Mouse (Mus musculus) bone marrow, adult 2 months (tissue): ENCODE measurements at regions not wholly inside any gene's neighbourhood (a gene's known extent, or its start where the extent isn't known, plus 50 kb on each side); places are given as distances from the start of the nearest gene placed in this dataset.

Source experiments
- CTCF ChIP-seq: fragments of 200-500 bp; IDR thresholded peaks from 2 replicates; pipeline ENCODE4 v1.5.1; 2011; ENCODE audit warnings: low read length, control low read depth; ENCODE audit not compliant: control insufficient read depth, insufficient read depth
- POLR2A ChIP-seq: fragments of 200-500 bp; IDR thresholded peaks from 2 replicates; pipeline ENCODE4 v1.6.1; 2011; ENCODE audit warnings: low read depth, mild to moderate bottlenecking, control low read depth, low read length, borderline replicate concordance; ENCODE audit not compliant: control insufficient read depth

DNA sequence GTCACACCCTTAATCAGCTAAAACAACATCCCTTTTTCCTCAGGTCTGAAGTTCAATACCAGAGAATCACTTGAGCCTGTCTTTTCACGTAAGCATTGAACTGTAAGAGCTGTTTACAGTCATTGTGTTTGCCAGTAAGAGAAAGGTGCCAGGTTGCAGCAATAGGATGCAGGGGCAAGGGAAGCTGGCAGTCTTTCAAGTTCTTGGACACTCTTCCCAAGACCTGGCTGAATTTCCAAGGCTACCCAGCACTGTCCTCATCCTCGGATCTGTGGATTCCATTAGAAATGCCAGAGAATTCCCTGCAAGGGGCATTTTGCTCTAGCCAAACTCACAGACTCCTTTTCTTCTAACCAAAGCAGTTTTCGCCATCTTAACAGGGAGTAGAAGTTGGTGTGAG, 224.5 kb upstream of the Snx19 start:
- TF ChIP-seq CTCF, result no peak
- TF ChIP-seq POLR2A, result no peak
